Mouse (Mus musculus) liver, embryonic 11.5 days (tissue): ENCODE measurements around the gene Ermp1. TPM values are rescaled to one million over a fixed set of nuclear protein-coding genes. Genes with fewer than 3 reads are reported as not detected.

Experiments
- ATAC-seq: fragments of 200-750 bp; cut with Nextera tagmentation; replicated peaks from 2 replicates; pipeline ENCODE4 v1.8.0; 2017; ENCODE audit warnings: moderate number of reproducible peaks, mild to moderate bottlenecking, moderate TSS enrichment, moderate library complexity; ENCODE audit not compliant: low FRiP score
- DNase-seq: peaks from one replicate; pipeline ENCODE4 v3.0.0-alpha.2; 2017; ENCODE audit warnings: low spot score
- H3K27ac ChIP-seq: fragments of 300-500 bp; sonication (generic); 2 replicates; pipeline ENCODE4 v1.5.1; 2014; ENCODE audit warnings: mild to moderate bottlenecking, low read depth, low read length, control low read depth
- H3K27me3 ChIP-seq: fragments of 300-500 bp; sonication (generic); replicated peaks from 2 replicates; pipeline ENCODE4 v1.6.1; 2014; ENCODE audit warnings: low read length, mixed read lengths; ENCODE audit not compliant: control insufficient read depth, insufficient read depth
- H3K36me3 ChIP-seq: fragments of 300-500 bp; sonication (generic); 2 replicates; pipeline ENCODE4 v1.6.1; 2014; ENCODE audit warnings: mild to moderate bottlenecking, low read length, moderate library complexity, mixed read lengths; ENCODE audit not compliant: control insufficient read depth, insufficient read depth
- H3K4me1 ChIP-seq: fragments of 300-500 bp; sonication (generic); replicated peaks from 2 replicates; pipeline ENCODE4 v1.6.1; 2014; ENCODE audit warnings: low read length, mixed read lengths; ENCODE audit not compliant: control insufficient read depth, insufficient read depth
- H3K4me2 ChIP-seq: fragments of 300-500 bp; sonication (generic); 2 replicates; pipeline ENCODE4 v1.6.1; 2014; ENCODE audit warnings: mild to moderate bottlenecking, control low read depth, moderate library complexity
- H3K4me3 ChIP-seq: fragments of 300-500 bp; sonication (generic); 2 replicates; pipeline ENCODE4 v1.5.1; 2014; ENCODE audit warnings: low read depth, low read length, control low read depth
- H3K9ac ChIP-seq: fragments of 300-500 bp; sonication (generic); 2 replicates; pipeline ENCODE4 v1.6.1; 2014; ENCODE audit warnings: low read depth, low read length, control low read depth
- H3K9me3 ChIP-seq: fragments of 300-500 bp; sonication (generic); 2 replicates; pipeline ENCODE4 v1.6.1; 2016; ENCODE audit warnings: low read length, inconsistent platforms, mixed read lengths; ENCODE audit not compliant: control insufficient read depth
- WGBS: fragments of 180-500 bp; shearing (Covaris S2); extraction: QIAGEN DNeasy Blood & Tissue Kit; methylation state at CpG from one replicate; pipeline ENCODE4 v1.1.7; 2014; 5-methylcytosine and 5-hydroxymethylcytosine counted together
- polyA plus RNA-seq: library from polyadenylated mRNA; unstranded; fragments of >200 nt; fragmentation: Nextera tagmentation; extraction: Ambion mirVana; gene quantifications from 2 replicates; pipeline ENCODE4 v1.2.1, GENCODE M21; 2014

Ermp1 gene
- polyA plus RNA-seq, 1 experiment from 2014 or later, result 15.9 TPM

DNA sequence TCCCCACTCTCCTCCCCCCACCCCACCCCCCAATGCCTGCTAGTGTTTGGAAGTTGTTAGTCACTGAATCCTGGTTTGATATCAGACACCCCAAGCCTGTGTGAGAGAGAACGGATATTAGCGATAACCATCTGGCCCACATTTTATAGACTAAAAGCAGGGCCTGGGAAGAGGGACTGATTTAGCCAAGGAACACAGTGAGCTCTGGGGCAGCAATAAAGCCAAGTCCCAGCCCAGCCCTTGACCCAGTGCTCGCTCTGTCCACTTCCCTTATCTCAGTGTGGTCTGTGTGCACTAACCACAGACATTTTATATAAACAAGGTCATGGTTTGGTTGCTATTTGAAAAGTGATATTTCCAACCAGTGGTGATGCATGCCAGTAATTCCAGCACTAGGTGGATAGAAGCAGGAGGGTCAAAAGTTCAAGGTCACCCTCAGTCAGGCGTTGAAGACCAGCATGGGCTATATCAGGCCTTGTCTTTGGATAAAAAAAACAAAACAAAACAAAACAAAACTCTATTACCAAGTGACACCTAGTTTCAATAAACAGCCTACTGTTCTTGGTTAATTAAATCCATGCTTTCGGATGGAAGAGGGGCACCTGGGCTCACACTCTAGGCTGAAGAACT is 18.9 kb upstream of the Ermp1 start:
- H3K9me3 ChIP-seq, result no peaks in the 10 kb centered on the region
- H3K4me1 ChIP-seq, result peaks cover 3% of the 10 kb centered on the region; the same call in 1 of the 2 replicates
- H3K9ac ChIP-seq, result no peak overlapping the region
- DNase-seq, result no peak
- no peak overlapping the region for H3K4me2 ChIP-seq
- no peaks in the 10 kb centered on the region for H3K27me3 ChIP-seq
- no peak for ATAC-seq
- no peak overlapping the region for H3K4me3 ChIP-seq
- no peak overlapping the region for H3K27ac ChIP-seq
- WGBS, result 59% methylated on average over 5 of the region's 5 CpGs
- no peaks in the 10 kb centered on the region for H3K36me3 ChIP-seq

DNA sequence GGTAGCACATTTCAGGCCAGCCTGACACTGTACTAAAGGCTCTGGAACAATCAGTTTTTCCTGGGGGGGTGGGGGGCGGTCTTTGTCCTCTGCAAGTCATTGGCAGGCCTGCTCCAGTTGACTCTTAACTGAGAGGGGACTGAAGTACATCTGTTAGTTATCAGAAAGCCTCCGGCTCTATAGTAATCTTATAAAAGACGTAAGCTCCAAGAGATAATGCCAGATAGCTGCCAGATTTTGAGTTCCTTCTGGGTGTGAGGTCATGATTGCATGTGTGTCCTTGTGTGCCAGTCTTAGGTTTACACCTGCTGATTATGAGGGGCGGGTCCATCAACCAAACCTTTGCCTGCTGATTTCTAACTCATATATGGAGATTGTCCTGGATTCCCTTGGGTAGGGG is 17.9 kb upstream of the Ermp1 start:
- Histone ChIP-seq H3K4me1 (peaks cover 3% of the 10 kb centered on the region; the same call in 1 of the 2 replicates), H3K4me2 (no peak overlapping the region), H3K9me3 (no peaks in the 10 kb centered on the region), H3K27ac (no peak overlapping the region), H3K27me3 (no peaks in the 10 kb centered on the region; the same call in 1 of the 2 replicates), H3K4me3 (no peak overlapping the region), H3K9ac (no peak overlapping the region), H3K36me3 (no peaks in the 10 kb centered on the region)
- 60% methylated on average over 4 of the region's 4 CpGs for WGBS
- DNase-seq (no peak), ATAC-seq (no peak)

DNA sequence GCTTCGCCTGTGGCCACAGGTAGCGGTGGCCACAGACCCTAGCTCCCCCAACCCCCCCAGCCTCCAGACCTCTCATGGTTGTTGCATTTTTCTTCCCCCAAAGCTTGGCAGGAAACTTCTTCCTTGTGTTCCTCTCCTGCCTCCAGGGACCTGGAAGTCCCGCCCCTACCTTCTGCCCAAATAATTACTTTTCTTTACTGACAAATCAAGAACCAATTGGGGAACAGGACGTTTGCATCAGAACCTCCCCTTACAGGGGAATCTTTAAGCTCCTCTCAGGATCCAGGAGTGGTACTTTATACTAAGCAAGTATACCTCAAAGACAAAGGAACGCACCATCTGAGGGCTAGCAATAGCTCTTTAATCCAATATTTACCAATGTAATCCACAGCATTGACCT is 16.7 kb upstream of the Ermp1 start:
- no peaks in the 10 kb centered on the region for H3K36me3 ChIP-seq
- no peak for ATAC-seq
- H3K4me1 ChIP-seq, result peaks cover 3% of the 10 kb centered on the region; the same call in 1 of the 2 replicates
- H3K27me3 ChIP-seq, result no peaks in the 10 kb centered on the region; the same call in 1 of the 2 replicates
- H3K9me3 ChIP-seq, result no peaks in the 10 kb centered on the region
- no peak overlapping the region for H3K4me3 ChIP-seq
- H3K4me2 ChIP-seq, result no peak overlapping the region
- H3K27ac ChIP-seq, result no peak overlapping the region
- whole genome bisulfite sequencing, result 76% methylated on average over 5 of the region's 5 CpGs
- DNase-seq, result no peak
- no peak overlapping the region for H3K9ac ChIP-seq

DNA sequence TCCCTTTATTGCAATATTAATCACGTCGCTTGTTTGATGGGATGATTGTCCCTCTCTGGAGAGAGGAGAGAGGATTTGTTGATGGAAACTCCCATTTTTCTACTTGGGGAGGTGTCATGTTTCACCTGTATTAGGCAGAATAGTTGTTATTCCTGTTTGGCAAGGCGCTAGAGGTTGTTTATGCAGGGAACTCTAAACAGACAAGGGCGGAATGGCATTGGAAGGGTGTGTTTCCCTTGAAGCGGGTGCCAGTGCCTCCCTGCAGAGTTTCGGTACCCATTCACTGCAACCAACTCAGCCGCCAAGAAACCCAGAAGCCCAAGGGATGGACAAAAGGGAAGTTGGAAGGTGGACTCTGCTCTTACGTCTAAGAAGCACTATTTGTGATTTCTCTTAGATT is 15.6 kb upstream of the Ermp1 start:
- DNase-seq (no peak), ATAC-seq (no peak)
- Histone ChIP-seq H3K4me3 (no peak overlapping the region), H3K4me2 (no peak overlapping the region), H3K9me3 (no peaks in the 10 kb centered on the region), H3K4me1 (peaks cover 3% of the 10 kb centered on the region; the same call in 1 of the 2 replicates), H3K27me3 (no peaks in the 10 kb centered on the region; the same call in 1 of the 2 replicates), H3K27ac (no peak overlapping the region), H3K9ac (no peak overlapping the region), H3K36me3 (no peaks in the 10 kb centered on the region)
- WGBS, result 67% methylated on average over 8 of the region's 8 CpGs

DNA sequence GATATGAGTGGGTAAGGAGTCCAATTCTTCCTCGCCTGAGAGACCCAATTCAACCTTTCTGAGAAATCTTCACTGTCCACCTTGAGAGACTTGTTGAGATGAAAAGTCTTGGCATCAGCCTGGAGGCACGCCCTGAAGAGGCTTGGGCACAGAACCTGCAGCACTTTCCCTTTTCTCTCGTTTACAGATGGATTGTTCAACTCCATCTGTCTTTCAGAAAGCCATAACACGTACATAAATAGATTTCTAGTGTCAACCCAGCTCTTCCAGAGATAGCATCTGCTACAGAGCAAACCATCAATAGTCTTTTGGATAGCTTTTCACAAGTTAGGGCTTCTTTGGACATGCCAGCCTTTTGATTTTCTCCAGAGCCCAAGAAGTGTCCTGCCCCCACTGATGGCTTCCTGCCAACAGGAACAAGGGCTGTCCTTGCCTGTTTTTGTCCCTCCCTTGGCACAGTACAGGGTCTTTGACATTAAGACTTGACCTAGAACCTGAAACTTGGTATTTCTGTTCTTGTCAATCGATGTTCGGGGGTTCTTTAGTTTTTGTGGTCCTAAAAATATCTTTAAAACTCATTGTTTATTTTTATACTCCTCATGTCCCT is 13.9 kb upstream of the Ermp1 start:
- Histone ChIP-seq H3K4me1 (peaks cover 3% of the 10 kb centered on the region; the same call in 1 of the 2 replicates), H3K27ac (no peak overlapping the region), H3K9me3 (no peaks in the 10 kb centered on the region), H3K4me2 (no peak overlapping the region), H3K27me3 (no peaks in the 10 kb centered on the region; the same call in 1 of the 2 replicates), H3K4me3 (no peak overlapping the region), H3K36me3 (no peaks in the 10 kb centered on the region), H3K9ac (no peak overlapping the region)
- 68% methylated on average over 6 of the region's 6 CpGs for WGBS
- ATAC-seq (no peak), DNase-seq (no peak)

DNA sequence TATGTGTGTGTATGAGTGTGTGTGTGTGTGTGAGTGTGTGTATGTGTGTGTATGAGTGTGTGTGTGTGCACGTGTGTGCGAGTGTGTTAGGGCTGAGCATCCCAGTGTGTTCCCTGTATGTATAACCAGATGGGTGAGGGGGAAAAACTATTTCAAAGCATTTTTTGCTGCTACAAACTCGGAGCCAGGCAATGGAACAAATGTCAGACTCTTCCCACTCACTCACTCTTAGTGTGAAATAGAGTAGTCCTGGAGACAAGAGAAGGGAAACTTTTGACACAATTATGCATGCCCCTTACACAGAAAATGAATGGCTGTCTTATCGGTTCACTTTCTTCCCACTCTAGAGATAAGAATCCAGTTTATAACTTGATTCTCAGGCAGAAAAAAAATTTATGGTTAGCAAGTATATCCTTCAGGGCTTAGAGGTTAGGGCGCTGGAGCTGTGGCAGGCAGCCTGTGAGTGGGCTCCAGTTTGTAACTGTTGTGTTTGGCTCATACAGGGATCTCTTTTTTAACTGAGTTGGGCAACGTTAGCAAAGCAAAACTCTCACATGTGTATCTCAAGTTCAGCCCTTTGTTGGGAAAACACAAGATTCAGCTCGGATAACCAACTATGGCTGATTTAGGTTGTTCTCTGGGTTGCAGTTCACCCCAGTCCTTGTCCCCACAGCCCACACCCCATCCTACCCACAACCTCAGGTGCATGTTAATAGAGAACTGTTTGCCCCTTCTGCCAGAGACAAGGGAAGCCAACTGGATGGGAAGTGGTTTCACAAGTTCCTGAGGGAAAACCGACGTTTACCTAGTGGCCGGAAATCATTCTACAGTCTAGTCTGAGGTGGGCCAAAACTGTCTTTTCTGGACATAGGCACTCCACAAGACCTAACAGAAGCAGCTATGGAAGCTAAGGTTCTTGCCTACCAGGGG is 12.9 kb upstream of the Ermp1 start:
- ATAC-seq (no peak), DNase-seq (no peak)
- H3K4me2 ChIP-seq, result no peak overlapping the region
- no peaks in the 10 kb centered on the region for H3K4me1 ChIP-seq
- H3K9ac ChIP-seq, result no peak overlapping the region
- H3K4me3 ChIP-seq, result no peak overlapping the region
- H3K36me3 ChIP-seq, result no peaks in the 10 kb centered on the region
- H3K27ac ChIP-seq, result no peak overlapping the region
- H3K9me3 ChIP-seq, result no peaks in the 10 kb centered on the region
- H3K27me3 ChIP-seq, result no peaks in the 10 kb centered on the region; the same call in 1 of the 2 replicates
- 67% methylated on average over 10 of the region's 10 CpGs for WGBS

DNA sequence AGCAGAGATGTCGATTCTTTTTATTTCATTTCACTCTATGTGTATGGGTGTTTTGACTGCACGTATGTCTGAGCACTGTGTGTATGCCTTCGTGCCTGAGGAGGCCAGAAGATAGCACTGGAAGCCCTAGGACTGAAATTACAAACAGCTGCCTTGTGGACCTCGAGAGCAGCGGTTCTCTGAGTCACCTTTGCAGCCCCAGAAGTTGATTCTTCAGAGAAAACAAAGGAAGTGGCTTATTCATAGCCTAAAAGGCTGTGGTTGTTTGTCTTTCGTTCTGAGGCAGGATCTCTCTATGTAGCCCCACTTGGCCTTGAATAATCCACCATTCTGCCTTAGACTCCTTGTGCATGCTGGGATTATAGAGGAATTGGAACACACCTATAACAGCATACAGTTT is 11.5 kb upstream of the Ermp1 start:
- H3K4me2 ChIP-seq, result no peak overlapping the region
- 61% methylated on average over 6 of the region's 6 CpGs for WGBS
- H3K9ac ChIP-seq, result no peak overlapping the region
- H3K9me3 ChIP-seq, result no peaks in the 10 kb centered on the region
- no peaks in the 10 kb centered on the region for H3K36me3 ChIP-seq
- no peaks in the 10 kb centered on the region for H3K4me1 ChIP-seq
- no peak overlapping the region for H3K4me3 ChIP-seq
- H3K27me3 ChIP-seq, result no peaks in the 10 kb centered on the region; the same call in 1 of the 2 replicates
- no peak overlapping the region for H3K27ac ChIP-seq
- ATAC-seq (no peak), DNase-seq (no peak)

DNA sequence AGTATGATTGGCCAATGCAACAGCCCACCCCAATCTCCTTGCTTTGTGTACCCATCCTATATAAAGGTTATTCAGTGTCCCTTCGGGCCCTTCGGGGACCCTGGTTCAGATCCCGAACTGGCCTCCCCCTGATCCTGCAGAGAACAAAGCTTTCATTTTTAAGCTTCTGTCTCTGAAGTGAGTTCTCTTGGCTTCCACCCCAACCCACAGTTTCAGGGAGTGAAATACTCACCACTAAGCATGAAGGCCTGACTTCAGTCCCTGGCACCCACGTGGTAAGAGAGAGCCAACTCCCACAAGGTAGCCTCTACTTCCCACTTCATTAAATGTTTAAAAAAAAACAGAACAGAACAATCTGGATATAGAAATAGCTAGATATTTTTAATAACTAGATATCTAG is 10.6 kb upstream of the Ermp1 start:
- Histone ChIP-seq H3K4me2 (no peak overlapping the region), H3K4me3 (no peak overlapping the region), H3K9me3 (no peaks in the 10 kb centered on the region), H3K4me1 (no peaks in the 10 kb centered on the region), H3K27me3 (no peaks in the 10 kb centered on the region; the same call in 1 of the 2 replicates), H3K9ac (no peak overlapping the region), H3K36me3 (no peaks in the 10 kb centered on the region), H3K27ac (no peak overlapping the region)
- DNase-seq, result no peak
- WGBS, result 89% methylated on average over 4 of the region's 4 CpGs
- no peak for ATAC-seq
